Mouse (Mus musculus) frontal cortex, postnatal 36 days (tissue): Measurements from ENCODE around the gene Plk5.
A peak's percentile ranks its signal among the peaks of the same experiment; 100 is the strongest.
"Not testable (repeated sequence)": the region's sequence is repeated elsewhere in the genome, so short reads cannot be mapped to it uniquely, and the experiment has no call there.

ENCODE experiments used
- DNase-seq, 2 experiments: peaks; one replicate each; pipeline ENCODE4 v3.0.0; 2022; ENCODE audit warnings: low spot score in 2 of 2

Plk5 gene

GRCm38 (mm10) chr10:80331636-80332524, 24.4 kb upstream of the Plk5 start:
- DNase-seq = no peak

GRCm38 (mm10) chr10:80332525-80332989, 23.7 kb upstream of the Plk5 start:
- no peak for DNase-seq

- no peak for DNase-seq
These were observed 20.0 kb upstream of the Plk5 start for GRCm38 (mm10) chr10:80336263-80336662.

GRCm38 (mm10) chr10:80339941-80340750, 16.1 kb upstream of the Plk5 start:
- peak; percentile 86 to 89 for DNase-seq

GRCm38 (mm10) chr10:80341026-80341425, 15.2 kb upstream of the Plk5 start:
- DNase-seq = no peak

GRCm38 (mm10) chr10:80341491-80342304, 14.6 kb upstream of the Plk5 start:
- DNase-seq = no peak

GRCm38 (mm10) chr10:80342305-80342748, 13.9 kb upstream of the Plk5 start:
- DNase-seq = no peak

GRCm38 (mm10) chr10:80342749-80343424, 13.4 kb upstream of the Plk5 start:
- DNase-seq = no peak

GRCm38 (mm10) chr10:80343425-80343895, 12.8 kb upstream of the Plk5 start:
- DNase-seq = no peak

GRCm38 (mm10) chr10:80344131-80344661, 12.1 kb upstream of the Plk5 start:
- no peak for DNase-seq

GRCm38 (mm10) chr10:80345122-80345521, 11.1 kb upstream of the Plk5 start:
- no peak for DNase-seq

GRCm38 (mm10) chr10:80345929-80346328, 10.3 kb upstream of the Plk5 start:
- DNase-seq = not testable (repeated sequence)

- DNase-seq = no peak
These were observed 8.7 kb upstream of the Plk5 start for GRCm38 (mm10) chr10:80347514-80347967.

GRCm38 (mm10) chr10:80348244-80348781, 7.9 kb upstream of the Plk5 start, which contains the start of gene Adamtsl5:
Adamtsl5 (minus strand) TSS chr10:80348412.
- no peak for DNase-seq

- no peak for DNase-seq
These were observed 7.3 kb upstream of the Plk5 start for GRCm38 (mm10) chr10:80348981-80349380.

- DNase-seq = peak; percentile 83 to 89
These were observed 6.0 kb upstream of the Plk5 start for GRCm38 (mm10) chr10:80350292-80350691.

- DNase-seq = no peak
These were observed 4.4 kb upstream of the Plk5 start for GRCm38 (mm10) chr10:80351896-80352295.

- no peak for DNase-seq
These were observed 3.5 kb upstream of the Plk5 start for GRCm38 (mm10) chr10:80352727-80353126.

- DNase-seq = no peak
These were observed 828 bp upstream of the Plk5 start for GRCm38 (mm10) chr10:80355431-80355830.

GRCm38 (mm10) chr10:80356737-80357136, 478 bp downstream of the Plk5 start:
- DNase-seq = no peak
